Comparison of ENCODE assay signal across 35 mouse cellular contexts in genomic region chr3:75706536-75706935, GRCm38 (mm10). TPM values are rescaled to one million over a fixed set of nuclear protein-coding genes. Genes with fewer than 3 reads are reported as not detected.
DNase-seq lines count a peak whose midpoint lies in the region; ATAC-seq and TF ChIP-seq lines count a peak whose summit lies in the region.
"Had no signal": no experiment of that assay in that cellular context is flagged by ENCODE, and none has a peak within 500 bp of the region (broad histone marks: within the 10 kb centered on the region; RNA-seq: fewer than 3 reads in every experiment).

No protein-coding gene starts in this region.

- 64% methylated on average over 3 of the region's 3 CpGs for WGBS in forebrain, postnatal 0 days
- WGBS in forebrain, embryonic 12.5 days, result 77% methylated on average over 3 of the region's 3 CpGs

- no peak for TF ChIP-seq CTCF in forebrain, postnatal 0 days (IDR thresholded peaks at IDR 0.05; ENCODE audit: low read depth)
- TF ChIP-seq CTCF in left cerebral cortex, adult 2 months (IDR thresholded peaks at IDR 0.05), result no peak

- no peaks in the 10 kb centered on the region for H3K9me3 ChIP-seq in forebrain, postnatal 0 days (ENCODE audit: low read length)
- no peaks in the 10 kb centered on the region for H3K9me3 ChIP-seq in forebrain, embryonic 12.5 days
- H3K9me3 ChIP-seq: heart, embryonic 12.5 days; hindbrain, embryonic 10.5 days; intestine, embryonic 15.5 days; limb, embryonic 13.5 days; liver, embryonic 13.5 days; midbrain, embryonic 13.5 days had no signal

- no peak overlapping the region for H3K4me3 ChIP-seq in forebrain, postnatal 0 days (ENCODE audit: low read depth, low read length)
- H3K4me3 ChIP-seq in forebrain, embryonic 12.5 days (replicated peaks), result no peak overlapping the region
- H3K4me3 ChIP-seq in left cerebral cortex, adult 2 months, result no peak overlapping the region
- H3K4me3 ChIP-seq: heart, embryonic 12.5 days; hindbrain, embryonic 10.5 days; intestine, embryonic 15.5 days; limb, embryonic 13.5 days; liver, embryonic 13.5 days; midbrain, embryonic 13.5 days had no signal

- no peaks in the 10 kb centered on the region for H3K4me1 ChIP-seq in forebrain, postnatal 0 days (ENCODE audit: insufficient read depth)
- H3K4me1 ChIP-seq in forebrain, embryonic 12.5 days, result no peaks in the 10 kb centered on the region
- H3K4me1 ChIP-seq: heart, embryonic 12.5 days; hindbrain, embryonic 10.5 days; intestine, embryonic 15.5 days; limb, embryonic 13.5 days; liver, embryonic 13.5 days; midbrain, embryonic 13.5 days had no signal

- H3K9ac ChIP-seq in forebrain, postnatal 0 days, result no peak overlapping the region
- no peak overlapping the region for H3K9ac ChIP-seq in forebrain, embryonic 12.5 days
- H3K9ac ChIP-seq: heart, embryonic 12.5 days; intestine, embryonic 15.5 days; limb, embryonic 13.5 days; liver, embryonic 13.5 days; midbrain, embryonic 13.5 days had no signal

- no peaks in the 10 kb centered on the region for H3K27me3 ChIP-seq in forebrain, postnatal 0 days (ENCODE audit: insufficient read depth, low read length)
- H3K27me3 ChIP-seq in forebrain, embryonic 12.5 days, result no peaks in the 10 kb centered on the region
- H3K27me3 ChIP-seq: heart, embryonic 12.5 days; intestine, embryonic 15.5 days; limb, embryonic 13.5 days; liver, embryonic 13.5 days; midbrain, embryonic 13.5 days had no signal

- H3K27ac ChIP-seq in forebrain, postnatal 0 days (ENCODE audit: low read depth, low read length), result no peak overlapping the region
- no peak overlapping the region for H3K27ac ChIP-seq in forebrain, embryonic 12.5 days
- no peak overlapping the region for H3K27ac ChIP-seq in left cerebral cortex, adult 2 months
- H3K27ac ChIP-seq: hindbrain, embryonic 10.5 days; intestine, embryonic 15.5 days; limb, embryonic 13.5 days; liver, embryonic 13.5 days; midbrain, embryonic 13.5 days had no signal

- H3K36me3 ChIP-seq in forebrain, postnatal 0 days (ENCODE audit: insufficient read depth), result no peaks in the 10 kb centered on the region
- no peaks in the 10 kb centered on the region for H3K36me3 ChIP-seq in forebrain, embryonic 12.5 days (replicated peaks)
- H3K36me3 ChIP-seq: heart, embryonic 12.5 days; hindbrain, embryonic 10.5 days; intestine, embryonic 15.5 days; limb, embryonic 13.5 days; liver, embryonic 13.5 days; midbrain, embryonic 13.5 days had no signal

- ATAC-seq in forebrain, postnatal 0 days, result peak; percentile 36; the same call in 1 of the 2 replicates
- ATAC-seq in forebrain, embryonic 12.5 days (ENCODE audit: low FRiP score), result no peak
- ATAC-seq in common myeloid progenitor, adult 5-6 weeks (replicated peaks; ENCODE audit: low read depth, poor library complexity, severe bottlenecking), result peak; percentile 58; the same call in 1 of the 2 replicates
- ATAC-seq: hindbrain, embryonic 16.5 days; intestine, embryonic 15.5 days; midbrain, embryonic 13.5 days; Patski had no signal

- intact Hi-C loops in left cerebral cortex, adult 2 months (cut with DNase I), result no loop called here

- H3K4me2 ChIP-seq in forebrain, postnatal 0 days (ENCODE audit: low read depth), result no peak overlapping the region
- H3K4me2 ChIP-seq in forebrain, embryonic 12.5 days, result no peak overlapping the region
- H3K4me2 ChIP-seq: heart, embryonic 12.5 days; intestine, embryonic 15.5 days; limb, embryonic 13.5 days; liver, embryonic 13.5 days; midbrain, embryonic 13.5 days had no signal

- peak; percentile 36 for DNase-seq in forebrain, postnatal 0 days
- peak; percentile 44 to 47 for DNase-seq in left cerebral cortex, adult 9 months (ENCODE audit: low spot score in 2 of 2)
- no peak for DNase-seq in left cerebral cortex, adult 2 months (ENCODE audit: extremely low spot score in 1 of 2, low spot score in 2 of 2)
- DNase-seq in telencephalon, adult 2 months (ENCODE audit: low read depth, low spot score), result peak; percentile 81
- DNase-seq in liver, result no peak
- DNase-seq: adrenal gland, postnatal 36 days; cerebellum, adult 11-12 months; cerebellum, postnatal 10 days; heart, postnatal 10 days; kidney, adult 8-10 months; kidney, postnatal 10 days; liver, embryonic 13.5 days; lung, adult 2 months; lung, postnatal 14 days; thymus, adult 2 months had no signal

RNA-seq across cellular contexts. Expression of gene Gm29133, which starts 41.5 kb away (rescaled TPM):
- total RNA-seq in forebrain, postnatal 0 days (2014; rRNA removed), result not detected in 2 replicates
- not detected in 2 replicates for polyA plus RNA-seq in forebrain, postnatal 0 days (2015; fragmentation: Nextera tagmentation; extraction: Ambion mirVana)
- polyA plus RNA-seq in forebrain, embryonic 12.5 days (2016; fragmentation: Nextera tagmentation; extraction: Ambion mirVana), result not detected in 2 replicates
- total RNA-seq in left cerebral cortex, adult 2 months (2021), result not detected
- total RNA-seq in common myeloid progenitor, adult 5-6 weeks (2017), result not detected in 2 replicates
- total RNA-seq: adrenal gland, adult 18-20 months; adrenal gland, postnatal 36 days; ES-E14; gastrocnemius, adult 8-10 months; granulocyte monocyte progenitor cell, adult 5-6 weeks; heart, postnatal 10 days; layer of hippocampus, postnatal 25 days; megakaryocyte, adult 5-6 weeks; monocyte, adult 5-6 weeks; neutrophil, adult 5-6 weeks had no signal
- polyA plus RNA-seq: embryonic facial prominence, embryonic 11.5 days; forebrain, embryonic 11.5 days; heart, embryonic 12.5 days; hindbrain, embryonic 10.5 days; hindbrain, embryonic 16.5 days; intestine, embryonic 15.5 days; limb, embryonic 13.5 days; liver, embryonic 13.5 days; lung, adult 2 months; midbrain, embryonic 13.5 days; Patski; stomach, embryonic 16.5 days; thymus, adult 2 months had no signal

Comparison
In these comparisons a context has a peak if more than half of its experiments do, and no peak if none do; other contexts are left out.
1. DNase-seq: peak in forebrain, postnatal 0 days (single experiment), left cerebral cortex, adult 9 months (2 of 2) and telencephalon, adult 2 months (single experiment); none in left cerebral cortex, adult 2 months (0 of 2) and liver (single experiment).